Mouse (Mus musculus): ENCODE measurements at regions not wholly inside any gene's neighbourhood (a gene's known extent, or its start where the extent isn't known, plus 50 kb on each side); places are given as distances from the start of the nearest gene placed in this dataset.
A peak's percentile ranks its signal among the peaks of the same experiment; 100 is the strongest.

DNA sequence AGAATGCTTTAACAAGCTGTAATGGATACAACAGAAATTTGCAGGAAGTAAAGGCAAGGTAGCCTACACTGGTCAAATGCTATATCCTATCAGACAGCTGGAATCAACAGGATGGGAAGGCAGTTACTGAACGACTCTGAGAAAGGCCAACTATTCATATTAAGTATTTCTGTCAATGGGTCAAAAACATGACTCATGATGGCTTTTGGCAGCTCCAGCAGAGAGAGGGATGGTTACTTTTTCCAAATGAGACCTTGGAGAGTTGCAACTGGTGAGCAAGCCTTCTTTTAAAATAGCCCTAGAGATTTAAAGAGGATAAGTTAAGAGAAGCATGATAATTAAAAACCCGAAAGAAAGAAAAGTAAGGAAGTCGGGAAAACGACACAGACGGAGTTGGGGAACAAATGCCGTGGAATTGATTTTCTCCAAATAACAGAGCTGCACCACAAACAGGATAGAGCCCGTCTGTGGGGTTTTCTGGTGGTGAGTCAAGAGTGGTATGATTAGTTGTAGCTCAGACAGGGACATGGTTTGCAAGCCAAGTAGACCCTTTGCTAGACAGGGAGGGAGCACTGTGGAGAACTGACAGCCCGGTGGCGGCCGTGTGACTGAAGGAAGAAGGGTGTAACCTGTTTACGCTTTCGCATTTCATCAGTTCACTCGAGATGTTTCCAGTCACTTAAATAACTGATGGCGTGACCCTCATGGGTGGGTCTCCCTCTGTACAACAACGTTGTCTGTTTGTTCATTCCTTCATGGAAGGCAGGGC is 3638.1 kb upstream of the Gm7489 start:
- ATAC-seq (ENCODE audit: low read depth) = no peak
- H3K9me3 ChIP-seq (ENCODE audit: control insufficient read depth, low read length) = no peaks in the 10 kb centered on the region
- H3K9ac ChIP-seq (ENCODE audit: low read length) = no peak overlapping the region
- H3K4me2 ChIP-seq (ENCODE audit: low read depth, low read length) = no peak overlapping the region
- no peaks in the 10 kb centered on the region for H3K4me1 ChIP-seq (replicated peaks; ENCODE audit: control insufficient read depth, insufficient read depth, low read length)
- no peak overlapping the region for H3K4me3 ChIP-seq (ENCODE audit: low read length)
- no peak overlapping the region for H3K27ac ChIP-seq (ENCODE audit: low read length)
- H3K36me3 ChIP-seq (ENCODE audit: control insufficient read depth, insufficient read depth, low read length) = no peaks in the 10 kb centered on the region
- H3K27me3 ChIP-seq (ENCODE audit: control insufficient read depth, insufficient read depth, low read depth, low read length) = no peaks in the 10 kb centered on the region
- 66% methylated on average over 15 of the region's 15 CpGs for WGBS

DNA sequence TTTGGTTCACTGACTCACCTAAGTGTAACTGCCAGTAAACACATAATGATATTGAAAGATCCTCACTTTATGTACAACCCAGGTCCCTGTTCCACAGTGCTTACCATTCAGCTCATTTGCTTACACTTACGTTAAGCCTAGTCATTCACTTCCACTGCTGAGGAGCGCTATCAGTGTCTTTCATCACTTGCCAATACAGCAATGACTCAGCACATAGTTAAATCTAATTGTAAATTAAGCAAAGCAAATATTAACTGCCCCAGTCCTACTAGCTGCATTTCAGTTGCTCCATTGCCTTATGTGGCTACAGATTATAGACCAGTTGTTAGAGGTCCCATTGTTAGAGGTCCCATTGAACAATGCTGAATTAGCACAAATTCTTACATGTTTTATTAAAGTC is 3624.6 kb upstream of the Gm7489 start:
- ATAC-seq (ENCODE audit: low read depth) = no peak
- 72% methylated on average over 2 of the region's 2 CpGs for WGBS
- no peaks in the 10 kb centered on the region for H3K36me3 ChIP-seq (ENCODE audit: control insufficient read depth, insufficient read depth, low read length)

DNA sequence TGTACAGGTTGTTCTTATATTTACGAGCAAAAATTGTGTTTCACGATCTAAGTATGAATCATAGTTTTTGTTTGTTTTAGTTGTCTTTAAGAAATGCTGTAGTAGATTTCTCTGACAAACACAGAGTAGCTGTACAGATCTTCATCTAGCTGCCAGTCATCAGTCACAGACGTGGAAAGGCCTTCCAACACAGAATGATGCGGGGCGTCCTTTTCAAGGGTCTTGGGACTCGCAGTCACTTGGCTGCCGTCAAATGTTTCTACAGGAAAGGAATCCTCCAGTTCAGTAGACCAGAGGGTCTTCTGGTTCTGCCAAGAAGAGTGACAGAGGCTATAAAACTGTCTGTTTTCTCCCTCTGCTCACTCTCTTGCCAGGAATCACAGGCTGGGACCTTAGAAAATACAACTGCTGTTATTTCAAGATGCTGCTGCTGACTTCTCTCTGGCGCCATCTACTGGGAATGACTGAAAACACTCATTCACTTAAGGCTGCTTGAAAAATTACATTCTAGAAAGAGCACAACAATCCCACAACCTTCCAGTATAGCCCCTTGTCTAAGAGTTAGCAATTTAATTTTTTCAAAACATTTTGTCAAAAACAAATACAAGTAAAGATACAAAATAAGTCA is 3623.3 kb upstream of the Gm7489 start:
- Histone ChIP-seq H3K9ac (ENCODE audit: low read length) (no peak overlapping the region), H3K27ac (ENCODE audit: low read length) (no peak overlapping the region), H3K27me3 (ENCODE audit: control insufficient read depth, insufficient read depth, low read depth, low read length) (no peaks in the 10 kb centered on the region), H3K9me3 (ENCODE audit: control insufficient read depth, low read length) (no peaks in the 10 kb centered on the region), H3K36me3 (ENCODE audit: control insufficient read depth, insufficient read depth, low read length) (no peaks in the 10 kb centered on the region), H3K4me3 (ENCODE audit: low read length) (no peak overlapping the region), H3K4me2 (ENCODE audit: low read depth, low read length) (no peak overlapping the region), H3K4me1 (replicated peaks; ENCODE audit: control insufficient read depth, insufficient read depth, low read length) (no peaks in the 10 kb centered on the region)
- whole genome bisulfite sequencing = 51% methylated on average over 8 of the region's 8 CpGs
- peak; percentile 54 for ATAC-seq (ENCODE audit: low read depth)

More for the DNA sequence above, 3624.6 kb upstream of the Gm7489 start:
- H3K4me2 ChIP-seq (ENCODE audit: low read depth, low read length) = no peak overlapping the region
- H3K9me3 ChIP-seq (ENCODE audit: control insufficient read depth, low read length) = no peaks in the 10 kb centered on the region
- H3K9ac ChIP-seq (ENCODE audit: low read length) = no peak overlapping the region
- no peak overlapping the region for H3K27ac ChIP-seq (ENCODE audit: low read length)
- H3K4me3 ChIP-seq (ENCODE audit: low read length) = no peak overlapping the region
- no peaks in the 10 kb centered on the region for H3K4me1 ChIP-seq (replicated peaks; ENCODE audit: control insufficient read depth, insufficient read depth, low read length)
- no peaks in the 10 kb centered on the region for H3K27me3 ChIP-seq (ENCODE audit: control insufficient read depth, insufficient read depth, low read depth, low read length)

DNA sequence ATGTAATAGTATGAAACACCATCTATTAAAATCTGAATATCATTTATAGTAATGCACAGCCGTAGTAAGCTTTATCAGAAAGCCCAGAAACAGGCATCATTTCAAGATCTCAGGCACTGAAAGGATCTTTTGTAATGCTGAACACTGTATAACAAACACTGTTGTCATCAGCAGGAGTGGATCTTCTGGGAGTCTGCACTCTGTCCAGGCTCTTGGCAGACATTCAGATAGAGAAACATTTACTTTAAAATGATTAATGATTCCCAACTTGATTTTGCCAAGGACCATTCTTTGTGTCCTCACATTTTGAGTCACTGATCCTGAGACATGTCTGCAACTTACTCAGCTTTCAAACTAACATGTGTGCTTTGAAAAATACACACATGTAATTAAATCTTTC is 3617.2 kb upstream of the Gm7489 start:
- peak; percentile 41; the same call in 1 of the 2 replicates for ATAC-seq (ENCODE audit: low read depth)
- H3K4me3 ChIP-seq (ENCODE audit: low read length) = no peak overlapping the region
- H3K4me2 ChIP-seq (ENCODE audit: low read depth, low read length) = no peak overlapping the region
- no peaks in the 10 kb centered on the region for H3K36me3 ChIP-seq (ENCODE audit: control insufficient read depth, insufficient read depth, low read length)
- no peak overlapping the region for H3K27ac ChIP-seq (ENCODE audit: low read length)
- no peak overlapping the region for H3K9ac ChIP-seq (ENCODE audit: low read length)
- H3K27me3 ChIP-seq (ENCODE audit: control insufficient read depth, insufficient read depth, low read depth, low read length) = no peaks in the 10 kb centered on the region
- WGBS = 33% methylated on average over 1 of the region's 1 CpGs
- no peaks in the 10 kb centered on the region for H3K9me3 ChIP-seq (ENCODE audit: control insufficient read depth, low read length)
- H3K4me1 ChIP-seq (replicated peaks; ENCODE audit: control insufficient read depth, insufficient read depth, low read length) = peaks cover 4% of the 10 kb centered on the region

DNA sequence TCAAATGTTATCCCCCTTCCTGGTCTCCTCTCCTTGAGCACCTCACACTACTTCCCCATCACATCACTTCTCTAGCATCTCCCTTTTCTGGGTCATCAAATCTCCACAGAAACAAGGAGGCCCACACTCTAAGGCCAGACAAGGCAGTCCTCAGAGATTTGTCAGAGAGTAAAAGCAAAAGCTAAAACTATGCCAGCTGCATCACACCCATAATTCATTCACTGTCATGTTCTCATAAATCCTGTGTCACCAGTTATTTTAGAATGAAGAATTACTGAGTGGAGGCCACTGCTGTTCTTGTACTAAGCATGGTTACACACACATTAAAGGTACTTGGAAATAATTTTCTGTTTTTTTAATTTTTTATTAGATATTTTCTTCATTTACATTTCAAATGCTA is 3613.1 kb upstream of the Gm7489 start:
- no peak for ATAC-seq (ENCODE audit: low read depth)
- Histone ChIP-seq H3K27ac (ENCODE audit: low read length) (no peak overlapping the region), H3K36me3 (ENCODE audit: control insufficient read depth, insufficient read depth, low read length) (no peaks in the 10 kb centered on the region), H3K9ac (ENCODE audit: low read length) (no peak overlapping the region), H3K4me2 (ENCODE audit: low read depth, low read length) (no peak overlapping the region), H3K4me1 (replicated peaks; ENCODE audit: control insufficient read depth, insufficient read depth, low read length) (peaks cover 4% of the 10 kb centered on the region), H3K27me3 (ENCODE audit: control insufficient read depth, insufficient read depth, low read depth, low read length) (no peaks in the 10 kb centered on the region), H3K4me3 (ENCODE audit: low read length) (no peak overlapping the region), H3K9me3 (ENCODE audit: control insufficient read depth, low read length) (no peaks in the 10 kb centered on the region)

DNA sequence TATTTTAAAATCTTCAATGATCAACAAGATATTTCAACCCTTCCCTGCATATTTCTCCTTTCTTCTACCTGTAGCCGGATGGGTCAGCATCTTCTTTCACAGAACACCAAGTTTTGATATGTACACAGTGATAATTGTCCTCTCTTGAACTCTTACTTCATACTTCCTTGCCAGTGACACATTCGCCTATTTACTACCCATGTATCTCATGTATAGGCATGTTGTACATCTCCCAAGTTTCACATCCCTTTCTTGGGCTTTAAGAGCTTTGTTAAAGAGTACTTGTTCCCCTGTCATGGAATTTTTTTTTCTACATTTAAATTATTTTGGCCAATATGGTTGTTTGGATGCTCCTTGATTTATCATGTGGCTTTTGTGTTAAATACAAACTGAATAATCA is 3602.1 kb upstream of the Gm7489 start:
- Histone ChIP-seq H3K36me3 (ENCODE audit: control insufficient read depth, insufficient read depth, low read length) (no peaks in the 10 kb centered on the region), H3K4me2 (ENCODE audit: low read depth, low read length) (no peak overlapping the region), H3K27me3 (ENCODE audit: control insufficient read depth, insufficient read depth, low read depth, low read length) (no peaks in the 10 kb centered on the region), H3K9ac (ENCODE audit: low read length) (no peak overlapping the region), H3K9me3 (ENCODE audit: control insufficient read depth, low read length) (no peaks in the 10 kb centered on the region), H3K4me1 (replicated peaks; ENCODE audit: control insufficient read depth, insufficient read depth, low read length) (no peaks in the 10 kb centered on the region), H3K4me3 (ENCODE audit: low read length) (no peak overlapping the region), H3K27ac (ENCODE audit: low read length) (no peak overlapping the region)
- no peak for ATAC-seq (ENCODE audit: low read depth)
- 80% methylated on average over 2 of the region's 2 CpGs for WGBS

DNA sequence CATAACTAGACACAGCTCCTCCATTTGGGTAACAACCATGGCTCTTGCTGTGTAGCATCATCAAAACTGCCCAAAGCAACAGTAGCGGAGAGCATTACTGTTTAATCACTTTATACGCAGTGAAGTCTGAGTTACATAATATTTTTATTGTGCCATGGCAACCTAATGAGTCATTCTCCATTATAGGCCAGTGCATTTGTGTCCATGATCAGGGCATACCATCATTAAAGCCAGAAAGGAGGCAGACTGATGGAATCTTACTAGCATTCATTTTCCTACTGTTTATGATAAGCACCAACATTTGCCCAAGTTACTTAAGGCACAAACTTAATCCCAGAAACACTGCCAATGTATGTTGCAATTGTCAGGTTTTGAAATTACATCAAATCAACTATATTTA is 3601.2 kb upstream of the Gm7489 start:
- H3K27me3 ChIP-seq (ENCODE audit: control insufficient read depth, insufficient read depth, low read depth, low read length) = no peaks in the 10 kb centered on the region
- H3K27ac ChIP-seq (ENCODE audit: low read length) = no peak overlapping the region
- H3K4me3 ChIP-seq (ENCODE audit: low read length) = no peak overlapping the region
- no peaks in the 10 kb centered on the region for H3K36me3 ChIP-seq (ENCODE audit: control insufficient read depth, insufficient read depth, low read length)
- H3K9ac ChIP-seq (ENCODE audit: low read length) = no peak overlapping the region
- 89% methylated on average over 2 of the region's 2 CpGs for WGBS
- ATAC-seq (ENCODE audit: low read depth) = no peak
- H3K4me2 ChIP-seq (ENCODE audit: low read depth, low read length) = no peak overlapping the region
- no peaks in the 10 kb centered on the region for H3K4me1 ChIP-seq (replicated peaks; ENCODE audit: control insufficient read depth, insufficient read depth, low read length)
- H3K9me3 ChIP-seq (ENCODE audit: control insufficient read depth, low read length) = no peaks in the 10 kb centered on the region

DNA sequence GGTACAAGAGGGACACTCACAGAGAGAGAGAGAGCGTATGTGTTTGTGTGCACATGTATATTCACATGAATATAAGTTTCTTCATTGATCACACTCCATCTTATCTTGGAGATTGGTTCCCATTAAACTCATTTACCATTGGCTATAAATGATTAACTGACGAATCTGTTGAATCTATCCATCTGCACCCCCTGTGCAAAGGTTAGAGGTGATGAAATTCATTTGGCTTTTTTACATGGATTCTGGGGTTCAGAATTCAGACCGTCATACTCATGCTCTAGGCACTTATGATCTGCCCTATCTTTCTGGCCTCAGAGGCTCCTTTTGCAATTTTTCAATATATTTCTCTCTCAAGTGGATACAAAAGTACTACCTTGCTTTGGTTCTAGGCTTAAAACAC is 3582.9 kb upstream of the Gm7489 start:
- Histone ChIP-seq H3K36me3 (ENCODE audit: control insufficient read depth, insufficient read depth, low read length) (no peaks in the 10 kb centered on the region), H3K4me3 (ENCODE audit: low read length) (no peak overlapping the region), H3K4me2 (ENCODE audit: low read depth, low read length) (no peak overlapping the region), H3K27me3 (ENCODE audit: control insufficient read depth, insufficient read depth, low read depth, low read length) (no peaks in the 10 kb centered on the region), H3K4me1 (replicated peaks; ENCODE audit: control insufficient read depth, insufficient read depth, low read length) (no peaks in the 10 kb centered on the region), H3K9ac (ENCODE audit: low read length) (no peak overlapping the region), H3K27ac (ENCODE audit: low read length) (no peak overlapping the region), H3K9me3 (ENCODE audit: control insufficient read depth, low read length) (no peaks in the 10 kb centered on the region)
- no peak for ATAC-seq (ENCODE audit: low read depth)
- 88% methylated on average over 3 of the region's 3 CpGs for WGBS

DNA sequence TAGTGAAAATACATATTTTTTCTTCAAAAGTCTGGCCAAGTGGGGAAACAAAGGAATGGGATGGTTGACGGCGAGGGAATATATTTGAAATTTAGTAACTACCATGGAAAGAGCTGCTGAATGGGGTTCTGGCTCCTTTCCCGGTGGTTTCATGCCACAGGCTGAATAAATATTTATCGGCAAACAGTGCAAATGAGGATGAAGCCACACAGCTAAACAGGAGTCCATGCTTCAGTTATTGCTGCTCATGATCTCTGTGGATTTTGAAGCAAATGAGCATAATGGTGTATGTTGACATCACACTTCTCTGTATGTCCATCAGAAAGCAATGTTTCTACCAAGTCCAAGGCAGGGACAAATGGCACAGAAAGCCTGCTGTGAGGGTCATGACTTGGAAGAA is 3580.6 kb upstream of the Gm7489 start:
- no peak overlapping the region for H3K4me2 ChIP-seq (ENCODE audit: low read depth, low read length)
- 54% methylated on average over 4 of the region's 4 CpGs for WGBS
- no peak overlapping the region for H3K9ac ChIP-seq (ENCODE audit: low read length)
- H3K36me3 ChIP-seq (ENCODE audit: control insufficient read depth, insufficient read depth, low read length) = no peaks in the 10 kb centered on the region
- no peaks in the 10 kb centered on the region for H3K27me3 ChIP-seq (ENCODE audit: control insufficient read depth, insufficient read depth, low read depth, low read length)
- H3K4me3 ChIP-seq (ENCODE audit: low read length) = no peak overlapping the region
- H3K9me3 ChIP-seq (ENCODE audit: control insufficient read depth, low read length) = no peaks in the 10 kb centered on the region
- no peaks in the 10 kb centered on the region for H3K4me1 ChIP-seq (replicated peaks; ENCODE audit: control insufficient read depth, insufficient read depth, low read length)
- H3K27ac ChIP-seq (ENCODE audit: low read length) = no peak overlapping the region
- no peak for ATAC-seq (ENCODE audit: low read depth)

Data from lung, embryonic 16.5 days (tissue).